Mouse (Mus musculus) skeletal muscle tissue, adult 2 months (tissue): ENCODE measurements at regions not wholly inside any gene's neighbourhood (a gene's known extent, or its start where the extent isn't known, plus 50 kb on each side); places are given as distances from the start of the nearest gene placed in this dataset.
A peak's percentile ranks its signal among the peaks of the same experiment; 100 is the strongest.

Source experiments
- DNase-seq: peaks from one replicate; pipeline ENCODE4 v3.0.0-alpha.2; 2012; ENCODE audit warnings: low read depth, low spot score

DNA sequence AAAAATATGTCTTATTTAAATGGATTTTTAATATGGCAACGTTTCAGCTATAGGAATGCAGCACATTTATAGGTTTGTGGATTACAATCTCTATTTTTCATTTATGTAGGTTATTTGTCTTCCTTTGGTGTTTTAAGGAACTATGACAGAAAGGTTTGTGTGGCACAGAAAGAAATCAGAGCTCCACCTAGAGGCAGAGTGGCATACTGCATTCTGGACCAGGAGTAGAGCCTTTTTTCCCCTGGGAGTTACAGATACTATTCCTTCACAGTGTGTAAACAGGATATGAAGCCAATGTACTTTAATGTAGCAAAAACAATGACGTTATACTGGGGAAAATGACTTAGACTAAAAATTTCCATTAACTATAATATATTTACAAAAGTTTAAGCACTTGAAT lies 94.9 kb upstream of the St8sia4 start:
- peak; percentile 37 for DNase-seq

DNA sequence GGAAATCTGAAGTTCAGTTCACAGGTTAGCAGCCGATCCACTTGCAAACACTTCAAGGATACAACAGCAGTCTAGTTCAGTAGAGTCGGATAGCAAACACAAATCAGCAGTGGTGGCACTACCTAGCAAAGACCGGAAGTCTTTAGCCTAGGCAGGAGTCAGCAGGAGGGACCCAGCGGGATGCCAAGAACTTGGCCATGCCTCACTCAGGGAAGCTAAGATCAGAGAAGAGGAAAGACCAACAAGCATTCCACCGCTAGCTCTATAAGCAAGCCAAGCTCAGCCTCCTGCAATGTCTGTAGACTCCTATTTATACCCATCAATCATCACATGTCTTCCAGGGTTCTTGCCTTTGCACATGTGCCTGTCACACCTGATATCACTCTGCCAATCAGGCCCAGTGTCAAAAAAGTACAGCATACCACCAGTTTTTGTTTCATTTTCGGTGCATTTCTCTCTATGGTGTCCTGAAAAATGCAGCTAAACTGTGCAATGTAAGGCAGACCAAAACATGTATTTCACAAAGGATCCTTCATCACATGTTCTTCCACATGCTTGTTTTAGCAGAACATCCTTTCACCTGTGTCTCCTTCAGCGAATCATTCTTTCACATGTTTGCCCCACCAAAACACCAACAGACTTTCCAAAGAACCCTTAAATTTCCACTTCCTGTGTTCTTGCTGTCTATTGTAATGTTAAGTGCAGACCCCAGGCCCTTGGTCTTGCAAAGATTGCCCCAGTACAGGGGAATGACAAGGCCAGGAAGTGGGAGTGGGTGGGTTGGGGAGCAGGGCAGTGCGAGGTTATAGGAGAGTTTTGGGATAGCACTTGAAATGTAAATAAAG lies 86.9 kb upstream of the St8sia4 start:
- DNase-seq: no peak

DNA sequence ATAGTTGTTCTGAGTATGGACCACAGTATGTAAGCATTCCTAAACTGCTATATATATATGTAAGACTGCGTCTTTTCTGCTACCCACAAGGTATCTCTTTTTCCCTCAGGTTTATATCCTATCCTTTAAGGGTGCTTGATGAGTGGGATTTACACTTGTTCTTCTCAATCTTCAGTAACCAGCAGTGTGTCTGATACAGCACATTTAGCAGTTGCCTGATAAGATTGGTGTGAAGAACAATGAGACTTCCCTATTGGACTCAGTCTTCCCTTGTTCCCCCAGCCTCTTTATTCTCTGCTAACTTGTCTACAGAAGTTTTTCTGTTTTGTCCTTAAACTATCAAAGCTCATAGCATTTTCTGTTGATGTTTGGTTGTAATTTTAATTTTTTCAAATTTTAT lies 86.1 kb upstream of the St8sia4 start:
- DNase-seq: no peak

DNA sequence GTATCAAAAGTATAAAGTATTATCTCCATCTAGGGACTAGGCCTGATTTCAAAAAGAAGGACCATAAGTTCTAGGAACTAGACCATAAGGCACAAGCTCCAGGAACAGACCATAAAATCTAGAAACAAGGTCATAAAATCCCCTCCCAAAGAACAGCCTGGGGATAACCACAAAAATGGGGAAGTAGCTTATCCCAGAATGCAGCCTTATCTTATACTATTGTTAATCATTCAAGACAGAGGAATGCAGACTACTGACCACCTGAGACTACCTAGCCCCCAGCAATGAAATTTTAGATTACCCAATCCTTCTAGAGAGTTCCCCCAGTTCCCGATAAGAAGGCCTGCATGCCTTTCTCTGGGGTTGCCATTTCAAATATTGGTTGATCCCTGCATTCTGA lies 81.6 kb upstream of the St8sia4 start:
- no peak for DNase-seq

DNA sequence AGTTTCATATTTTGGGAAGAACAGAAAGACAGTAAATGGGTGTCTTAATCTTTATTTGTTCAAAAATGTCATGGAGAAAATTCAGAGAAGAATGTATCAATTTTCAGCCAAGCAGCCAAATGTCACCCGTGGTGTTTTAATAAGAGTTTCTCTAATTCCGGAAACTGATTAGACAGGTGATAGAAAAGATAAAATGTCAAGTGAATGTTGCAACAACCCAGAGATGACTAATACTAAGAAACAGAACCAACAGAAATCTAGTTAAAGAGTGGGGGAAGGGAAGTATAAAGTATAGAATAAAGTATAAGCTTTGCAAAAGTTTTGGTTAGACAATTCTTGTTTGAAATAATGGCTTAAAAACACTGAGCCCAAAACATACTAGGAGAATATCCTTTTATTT lies 79.9 kb upstream of the St8sia4 start:
- DNase-seq: no peak

DNA sequence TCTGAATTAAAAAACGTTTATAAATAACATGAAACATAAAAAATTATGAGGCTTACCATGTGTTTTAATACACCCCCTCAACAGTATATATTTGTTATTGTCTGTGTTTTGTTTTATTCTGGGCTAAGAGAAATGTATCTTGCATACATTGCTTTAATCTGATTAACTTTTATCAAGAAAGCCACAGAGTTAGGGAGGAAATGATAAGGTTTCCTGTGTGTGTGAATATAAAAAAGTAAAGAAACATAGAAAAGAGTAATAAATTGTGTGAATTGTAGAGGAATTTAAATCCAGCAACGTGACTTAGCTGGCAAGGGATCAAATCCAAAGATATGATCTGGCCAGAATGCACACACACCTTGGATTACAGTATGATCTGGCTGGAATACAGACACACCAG lies 77.1 kb upstream of the St8sia4 start:
- DNase-seq: no peak

DNA sequence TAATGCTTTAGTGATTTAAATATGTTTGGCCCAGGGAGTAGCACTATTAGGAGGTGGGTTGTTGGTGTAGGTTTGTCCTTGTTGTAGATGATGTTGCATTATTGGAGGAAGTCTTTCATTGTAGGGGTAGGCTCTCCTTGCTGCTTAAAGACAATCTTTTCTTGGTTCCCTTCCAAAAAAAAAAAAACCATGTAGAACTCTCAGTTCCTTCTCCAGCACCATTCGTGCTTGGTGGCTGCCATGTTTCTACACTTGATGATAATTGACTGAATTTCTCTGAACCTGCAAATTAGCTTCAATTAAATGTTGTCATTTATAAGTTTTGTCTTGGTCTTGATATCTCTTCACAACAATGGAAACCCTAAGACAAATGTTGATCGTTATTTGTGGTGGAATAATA lies 76.0 kb upstream of the St8sia4 start:
- no peak for DNase-seq

DNA sequence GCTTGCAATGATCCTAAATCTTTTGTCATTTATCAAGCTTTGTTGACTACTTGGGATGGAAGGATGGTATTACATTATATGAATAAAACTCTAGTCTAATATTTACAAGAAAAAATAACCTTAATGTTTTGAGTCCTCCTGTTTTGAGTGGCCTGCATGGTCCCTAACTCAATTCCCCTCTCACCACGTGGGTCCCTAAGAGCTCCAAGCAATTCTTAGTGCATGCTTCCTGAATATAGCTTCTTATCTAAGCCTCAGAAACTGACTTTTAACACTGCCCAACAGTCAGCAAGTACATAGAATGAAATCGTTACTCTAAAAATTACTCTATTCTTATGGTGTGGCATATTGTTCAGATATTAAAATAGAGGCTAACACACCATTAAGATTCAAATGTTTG lies 52.1 kb upstream of the St8sia4 start:
- no peak for DNase-seq

DNA sequence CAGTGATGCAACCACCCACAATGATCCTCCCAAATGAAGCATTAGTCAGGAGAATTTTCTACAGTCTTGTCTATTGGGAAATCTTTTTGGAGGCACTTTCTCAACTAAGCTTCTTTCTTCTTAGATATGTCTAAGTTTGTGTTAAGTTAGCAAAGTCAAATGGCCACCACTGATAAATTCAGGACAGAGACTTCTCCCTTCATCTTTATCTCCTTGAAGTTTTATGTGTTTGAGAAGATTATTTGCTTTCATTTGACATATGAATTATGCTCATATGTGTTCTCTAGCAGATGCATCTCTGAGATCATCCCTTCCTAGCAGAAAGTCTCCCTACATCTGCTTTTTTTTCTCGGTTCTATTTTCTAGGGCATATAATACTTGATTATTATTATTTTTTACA lies 51.4 kb upstream of the St8sia4 start:
- DNase-seq: no peak
